Mouse (Mus musculus): ENCODE results near the gene 2900026A02Rik. TPM values are rescaled to one million over a fixed set of nuclear protein-coding genes. Genes with fewer than 3 reads are reported as not detected.

2900026A02Rik gene
- polyA plus RNA-seq, 1 experiment from 2014 or later = 5.0 TPM

DNA sequence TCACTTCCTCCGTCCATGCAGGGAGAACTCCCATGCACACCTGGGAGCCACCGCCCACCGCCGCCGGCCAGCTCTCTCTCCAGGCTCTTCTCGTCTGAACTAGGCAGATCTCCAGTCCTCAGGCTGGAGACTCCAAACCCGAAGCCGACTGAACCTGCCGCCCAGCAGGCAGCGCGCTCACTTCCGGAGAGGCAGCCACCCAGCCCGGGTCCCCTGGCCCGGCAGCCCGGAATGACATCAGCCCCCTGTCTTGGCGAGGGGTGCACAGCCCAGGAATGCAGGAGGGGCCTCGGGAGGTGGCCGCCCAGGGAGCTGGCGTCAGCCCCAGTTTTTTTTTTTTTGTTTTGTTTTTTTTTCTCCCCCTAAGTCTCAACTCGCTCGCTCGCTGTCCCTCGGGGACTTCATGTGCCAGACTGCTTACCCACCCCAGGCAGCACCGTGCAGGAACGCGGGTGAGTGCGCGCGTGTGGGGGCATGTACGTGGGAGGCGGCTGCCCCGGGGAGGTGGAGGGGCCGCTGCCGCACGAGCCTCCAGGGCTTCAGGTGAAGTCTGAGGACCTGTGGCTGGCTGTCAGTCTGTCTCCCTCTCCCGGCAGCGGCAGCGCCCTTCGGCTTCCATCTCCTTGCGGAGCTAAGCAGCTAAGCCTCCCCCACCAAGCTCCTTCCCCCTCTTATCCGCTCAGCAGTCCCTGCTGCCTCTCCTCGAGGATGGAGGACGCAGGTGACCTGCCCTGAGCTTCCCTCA lies 82.5 kb downstream of the 2900026A02Rik start:
- H3K36me3 ChIP-seq (ENCODE audit: control insufficient read depth, insufficient read depth) = no peaks in the 10 kb centered on the region
- under 1% methylated on average over 41 of the region's 43 CpGs for WGBS
- H3K27me3 ChIP-seq (replicated peaks; ENCODE audit: control insufficient read depth, insufficient read depth, low read length) = 0 out of 2 replicates have a peak, but pooled peaks cover 2% of the 10 kb centered on the region
- H3K9me3 ChIP-seq (ENCODE audit: control insufficient read depth, low read length) = peaks cover 4% of the 10 kb centered on the region; the same call in 1 of the 2 replicates
- peak overlapping the region; percentile 95 for H3K4me2 ChIP-seq (ENCODE audit: low read length)
- H3K27ac ChIP-seq (ENCODE audit: low read length) = peak overlapping the region; percentile 12; the same call in 1 of the 2 replicates
- H3K9ac ChIP-seq (replicated peaks; ENCODE audit: low read depth, low read length) = peak overlapping the region; percentile 71
- H3K4me1 ChIP-seq (replicated peaks; ENCODE audit: control insufficient read depth, insufficient read depth, low read length) = peaks cover 26% of the 10 kb centered on the region
- peak; percentile 64 for ATAC-seq
- peak overlapping the region; percentile 58 for H3K4me3 ChIP-seq (replicated peaks; ENCODE audit: low read length)

GRCm38 (mm10) chr5:113137691-113138318 lies 83.2 kb downstream of the 2900026A02Rik start:
- Histone ChIP-seq H3K9ac (replicated peaks; ENCODE audit: low read depth, low read length) (peak overlapping the region; percentile 71), H3K4me3 (replicated peaks; ENCODE audit: low read length) (peak overlapping the region; percentile 58), H3K4me1 (replicated peaks; ENCODE audit: control insufficient read depth, insufficient read depth, low read length) (peaks cover 32% of the 10 kb centered on the region), H3K27ac (ENCODE audit: low read length) (peak overlapping the region; percentile 15), H3K27me3 (replicated peaks; ENCODE audit: control insufficient read depth, insufficient read depth, low read length) (0 out of 2 replicates have a peak, but pooled peaks cover 2% of the 10 kb centered on the region), H3K36me3 (ENCODE audit: control insufficient read depth, insufficient read depth) (no peaks in the 10 kb centered on the region), H3K4me2 (ENCODE audit: low read length) (peak overlapping the region; percentile 95), H3K9me3 (ENCODE audit: control insufficient read depth, low read length) (peaks cover 4% of the 10 kb centered on the region; the same call in 1 of the 2 replicates)
- ATAC-seq = no peak
- 10% methylated on average over 36 of the region's 36 CpGs for WGBS

GRCm38 (mm10) chr5:113136951-113137487 lies 84.0 kb downstream of the 2900026A02Rik start:
- Histone ChIP-seq H3K9ac (replicated peaks; ENCODE audit: low read depth, low read length) (peak overlapping the region; percentile 71; the same call in 1 of the 2 replicates), H3K4me3 (replicated peaks; ENCODE audit: low read length) (peak overlapping the region; percentile 58), H3K36me3 (ENCODE audit: control insufficient read depth, insufficient read depth) (no peaks in the 10 kb centered on the region), H3K27ac (ENCODE audit: low read length) (no peak overlapping the region), H3K27me3 (replicated peaks; ENCODE audit: control insufficient read depth, insufficient read depth, low read length) (0 out of 2 replicates have a peak, but pooled peaks cover 2% of the 10 kb centered on the region), H3K4me2 (ENCODE audit: low read length) (peak overlapping the region; percentile 95), H3K4me1 (replicated peaks; ENCODE audit: control insufficient read depth, insufficient read depth, low read length) (peaks cover 31% of the 10 kb centered on the region), H3K9me3 (ENCODE audit: control insufficient read depth, low read length) (peaks cover 4% of the 10 kb centered on the region; the same call in 1 of the 2 replicates)
- 53% methylated on average over 13 of the region's 13 CpGs for WGBS
- ATAC-seq = no peak

GRCm38 (mm10) chr5:113135513-113135912 lies 85.5 kb downstream of the 2900026A02Rik start:
- Histone ChIP-seq H3K4me1 (replicated peaks; ENCODE audit: control insufficient read depth, insufficient read depth, low read length) (peaks cover 31% of the 10 kb centered on the region), H3K36me3 (ENCODE audit: control insufficient read depth, insufficient read depth) (no peaks in the 10 kb centered on the region), H3K9ac (replicated peaks; ENCODE audit: low read depth, low read length) (no peak overlapping the region), H3K27ac (ENCODE audit: low read length) (no peak overlapping the region; the same call in 1 of the 2 replicates), H3K27me3 (replicated peaks; ENCODE audit: control insufficient read depth, insufficient read depth, low read length) (0 out of 2 replicates have a peak, but pooled peaks cover 2% of the 10 kb centered on the region), H3K9me3 (ENCODE audit: control insufficient read depth, low read length) (peaks cover under 1% of the 10 kb centered on the region; the same call in 1 of the 2 replicates), H3K4me3 (replicated peaks; ENCODE audit: low read length) (no peak overlapping the region), H3K4me2 (ENCODE audit: low read length) (peak overlapping the region; percentile 7)
- ATAC-seq = no peak
- 32% methylated on average over 10 of the region's 10 CpGs for WGBS

- Histone ChIP-seq H3K9ac (replicated peaks; ENCODE audit: low read depth, low read length) (no peak overlapping the region), H3K4me2 (ENCODE audit: low read length) (no peak overlapping the region), H3K27me3 (replicated peaks; ENCODE audit: control insufficient read depth, insufficient read depth, low read length) (0 out of 2 replicates have a peak, but pooled peaks cover 2% of the 10 kb centered on the region), H3K9me3 (ENCODE audit: control insufficient read depth, low read length) (no peaks in the 10 kb centered on the region), H3K27ac (ENCODE audit: low read length) (peak overlapping the region; percentile 75), H3K4me1 (replicated peaks; ENCODE audit: control insufficient read depth, insufficient read depth, low read length) (peaks cover 27% of the 10 kb centered on the region), H3K4me3 (replicated peaks; ENCODE audit: low read length) (no peak overlapping the region), H3K36me3 (ENCODE audit: control insufficient read depth, insufficient read depth) (no peaks in the 10 kb centered on the region)
- WGBS = 88% methylated on average over 19 of the region's 19 CpGs
- ATAC-seq = no peak
Observed at GRCm38 (mm10) chr5:113133722-113134710, 87.0 kb downstream of the 2900026A02Rik start.

DNA sequence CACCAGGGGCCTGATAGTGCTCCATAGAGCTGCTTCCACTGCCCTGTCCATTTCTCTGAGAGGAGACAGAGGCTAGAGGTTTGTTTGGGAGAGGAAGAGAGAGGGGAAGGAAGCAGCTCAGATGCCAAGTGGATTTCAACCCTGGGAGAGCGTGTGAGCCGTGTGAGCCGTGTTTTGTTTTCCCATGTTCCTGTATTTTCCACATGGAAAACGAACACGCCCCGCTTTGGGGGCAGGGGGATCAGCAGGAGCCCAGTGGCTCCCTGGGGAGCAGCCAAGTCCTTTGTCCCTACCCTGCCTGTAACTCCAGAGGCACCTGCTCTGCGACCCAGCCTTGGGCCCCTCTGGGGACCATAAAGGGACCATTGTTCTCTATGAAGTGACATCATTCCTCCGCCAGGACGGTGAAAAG lies 88.0 kb downstream of the 2900026A02Rik start:
- H3K4me2 ChIP-seq (ENCODE audit: low read length) = no peak overlapping the region
- no peak overlapping the region for H3K4me3 ChIP-seq (replicated peaks; ENCODE audit: low read length)
- no peaks in the 10 kb centered on the region for H3K9me3 ChIP-seq (ENCODE audit: control insufficient read depth, low read length)
- H3K9ac ChIP-seq (replicated peaks; ENCODE audit: low read depth, low read length) = peak overlapping the region; percentile 36
- peak; percentile 68 for ATAC-seq
- WGBS = 3% methylated on average over 9 of the region's 9 CpGs
- peak overlapping the region; percentile 75 for H3K27ac ChIP-seq (ENCODE audit: low read length)
- peaks cover 19% of the 10 kb centered on the region for H3K4me1 ChIP-seq (replicated peaks; ENCODE audit: control insufficient read depth, insufficient read depth, low read length)
- H3K27me3 ChIP-seq (replicated peaks; ENCODE audit: control insufficient read depth, insufficient read depth, low read length) = 0 out of 2 replicates have a peak, but pooled peaks cover 2% of the 10 kb centered on the region
- H3K36me3 ChIP-seq (ENCODE audit: control insufficient read depth, insufficient read depth) = no peaks in the 10 kb centered on the region

DNA sequence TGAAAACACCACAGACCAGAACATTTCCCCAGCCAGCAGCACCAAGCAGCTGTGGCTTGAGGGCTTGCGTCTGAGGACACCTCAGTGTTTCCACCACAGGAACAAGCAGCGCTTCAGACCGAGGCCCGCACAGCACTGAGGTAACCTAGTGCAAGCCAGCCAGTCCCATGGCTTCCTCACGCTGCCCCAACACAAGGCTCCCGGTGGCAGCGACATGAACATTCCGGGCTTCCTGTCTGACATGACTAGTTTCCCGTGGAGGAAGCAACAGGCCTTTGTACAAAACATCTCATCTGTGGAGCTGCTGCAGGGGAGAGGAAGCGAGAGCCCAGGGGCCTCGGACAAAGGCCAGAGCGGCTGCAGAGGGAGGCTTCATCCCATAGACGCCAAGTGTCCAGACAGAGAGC lies 88.4 kb downstream of the 2900026A02Rik start:
- Histone ChIP-seq H3K9me3 (ENCODE audit: control insufficient read depth, low read length) (no peaks in the 10 kb centered on the region), H3K4me1 (replicated peaks; ENCODE audit: control insufficient read depth, insufficient read depth, low read length) (peaks cover 15% of the 10 kb centered on the region), H3K4me3 (replicated peaks; ENCODE audit: low read length) (no peak overlapping the region), H3K9ac (replicated peaks; ENCODE audit: low read depth, low read length) (peak overlapping the region; percentile 36), H3K27me3 (replicated peaks; ENCODE audit: control insufficient read depth, insufficient read depth, low read length) (no peaks in the 10 kb centered on the region), H3K36me3 (ENCODE audit: control insufficient read depth, insufficient read depth) (no peaks in the 10 kb centered on the region), H3K4me2 (ENCODE audit: low read length) (no peak overlapping the region), H3K27ac (ENCODE audit: low read length) (peak overlapping the region; percentile 75)
- no peak for ATAC-seq
- WGBS = 21% methylated on average over 13 of the region's 13 CpGs

DNA sequence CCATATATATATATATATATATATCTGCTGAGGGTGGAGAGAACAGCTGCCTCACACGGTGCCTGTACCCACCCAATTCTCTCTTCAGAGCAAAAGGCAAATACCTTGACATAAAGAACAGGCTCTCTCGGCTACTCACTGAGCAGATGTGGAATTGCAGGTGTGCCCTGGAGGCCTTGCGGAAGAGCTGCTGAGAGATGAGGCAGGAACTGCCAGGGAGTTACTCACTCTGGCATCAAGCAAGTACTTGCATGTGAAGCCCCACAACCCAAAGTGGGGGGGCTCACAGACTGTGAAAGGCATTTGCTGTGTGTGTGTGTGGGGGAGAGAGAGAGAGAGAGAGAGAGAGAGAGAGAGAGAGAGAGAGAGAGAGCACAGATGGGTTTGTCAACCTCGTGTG lies 92.6 kb downstream of the 2900026A02Rik start:
- no peaks in the 10 kb centered on the region for H3K27me3 ChIP-seq (replicated peaks; ENCODE audit: control insufficient read depth, insufficient read depth, low read length)
- WGBS = 86% methylated on average over 4 of the region's 4 CpGs
- H3K4me3 ChIP-seq (replicated peaks; ENCODE audit: low read length) = no peak overlapping the region

More for the DNA sequence above, 92.6 kb downstream of the 2900026A02Rik start:
- ATAC-seq = no peak
- Histone ChIP-seq H3K9me3 (ENCODE audit: control insufficient read depth, low read length) (no peaks in the 10 kb centered on the region), H3K4me1 (replicated peaks; ENCODE audit: control insufficient read depth, insufficient read depth, low read length) (peaks cover 7% of the 10 kb centered on the region), H3K36me3 (ENCODE audit: control insufficient read depth, insufficient read depth) (no peaks in the 10 kb centered on the region), H3K4me2 (ENCODE audit: low read length) (no peak overlapping the region), H3K9ac (replicated peaks; ENCODE audit: low read depth, low read length) (no peak overlapping the region), H3K27ac (ENCODE audit: low read length) (no peak overlapping the region)
